Mouse (Mus musculus) erythroid progenitor cell, adult 5-6 weeks (primary cell): ENCODE results near the gene Cog2. TPM values are rescaled to one million over a fixed set of nuclear protein-coding genes. Genes with fewer than 3 reads are reported as not detected.
A peak's percentile ranks its signal among the peaks of the same experiment; 100 is the strongest.

Experiments used
- ATAC-seq: replicated peaks from 2 replicates; pipeline ENCODE4 v1.8.0; 2016; ENCODE audit warnings: moderate number of reproducible peaks, mild to moderate bottlenecking, moderate TSS enrichment, inconsistent platforms; ENCODE audit not compliant: poor library complexity, low FRiP score, severe bottlenecking
- total RNA-seq, 2 experiments: library from RNA; stranded (forward) in 1 of 2; stranded (reverse) in 1 of 2; fragments of 150-400 nt in 1 of 2; fragments of 186-747, 209-891 nt in 1 of 2; gene quantifications; 2 replicates each; pipeline versions ENCODE4 v1.2.3 to v1.2.4; 2015 to 2017; ENCODE audit warnings: low replicate concordance in 2 of 2

Cog2 gene
- total RNA-seq (2015; ENCODE audit: low replicate concordance): 6.7 and 9.4 TPM in 2 replicates
- 14.5 and 18.4 TPM in 2 replicates for total RNA-seq (2017; ENCODE audit: low replicate concordance)

GRCm38 (mm10) chr8:124520249-124521080 lies at the start of gene Cog2:
Gene Cog2, plus strand, starts transcription at chr8:124520767.
- ATAC-seq: peak; percentile 99

- ATAC-seq: no peak
Measured at GRCm38 (mm10) chr8:124475690-124476089, 44.9 kb upstream of the Cog2 start.

GRCm38 (mm10) chr8:124476701-124477100 lies 43.9 kb upstream of the Cog2 start:
- ATAC-seq: no peak

GRCm38 (mm10) chr8:124479251-124479650 lies 41.3 kb upstream of the Cog2 start:
- no peak for ATAC-seq

- ATAC-seq: no peak
Measured at GRCm38 (mm10) chr8:124480321-124480720, 40.2 kb upstream of the Cog2 start.

GRCm38 (mm10) chr8:124482790-124483189 lies 37.8 kb upstream of the Cog2 start:
- ATAC-seq: no peak

GRCm38 (mm10) chr8:124483356-124484115 lies 37.0 kb upstream of the Cog2 start:
- no peak for ATAC-seq

GRCm38 (mm10) chr8:124489311-124489710 lies 31.3 kb upstream of the Cog2 start:
- ATAC-seq: no peak

GRCm38 (mm10) chr8:124489786-124490185 lies 30.8 kb upstream of the Cog2 start:
- no peak for ATAC-seq

- ATAC-seq: no peak
Measured at GRCm38 (mm10) chr8:124494397-124494796, 26.2 kb upstream of the Cog2 start.

GRCm38 (mm10) chr8:124494955-124495354 lies 25.6 kb upstream of the Cog2 start:
- no peak for ATAC-seq

GRCm38 (mm10) chr8:124495676-124496075 lies 24.9 kb upstream of the Cog2 start:
- no peak for ATAC-seq

GRCm38 (mm10) chr8:124496266-124496665 lies 24.3 kb upstream of the Cog2 start:
- ATAC-seq: no peak

GRCm38 (mm10) chr8:124496871-124497270 lies 23.7 kb upstream of the Cog2 start:
- ATAC-seq: no peak

- no peak for ATAC-seq
Measured at GRCm38 (mm10) chr8:124498398-124498797, 22.2 kb upstream of the Cog2 start.

GRCm38 (mm10) chr8:124499236-124499937 lies 21.2 kb upstream of the Cog2 start:
- ATAC-seq: no peak

GRCm38 (mm10) chr8:124499938-124500239 lies 20.7 kb upstream of the Cog2 start:
- ATAC-seq: no peak

GRCm38 (mm10) chr8:124505626-124506025 lies 14.9 kb upstream of the Cog2 start:
- ATAC-seq: no peak

- ATAC-seq: no peak
Measured at GRCm38 (mm10) chr8:124507572-124508320, 12.8 kb upstream of the Cog2 start.

GRCm38 (mm10) chr8:124508321-124508695 lies 12.3 kb upstream of the Cog2 start:
- ATAC-seq: no peak
